Mouse (Mus musculus): ENCODE results near the gene Tenm4. TPM values are rescaled to one million over a fixed set of nuclear protein-coding genes. Genes with fewer than 3 reads are reported as not detected.
A peak's percentile ranks its signal among the peaks of the same experiment; 100 is the strongest.

The Tenm4 gene
- polyA plus RNA-seq, 1 experiment from 2014 or later, result 42.7 TPM

DNA sequence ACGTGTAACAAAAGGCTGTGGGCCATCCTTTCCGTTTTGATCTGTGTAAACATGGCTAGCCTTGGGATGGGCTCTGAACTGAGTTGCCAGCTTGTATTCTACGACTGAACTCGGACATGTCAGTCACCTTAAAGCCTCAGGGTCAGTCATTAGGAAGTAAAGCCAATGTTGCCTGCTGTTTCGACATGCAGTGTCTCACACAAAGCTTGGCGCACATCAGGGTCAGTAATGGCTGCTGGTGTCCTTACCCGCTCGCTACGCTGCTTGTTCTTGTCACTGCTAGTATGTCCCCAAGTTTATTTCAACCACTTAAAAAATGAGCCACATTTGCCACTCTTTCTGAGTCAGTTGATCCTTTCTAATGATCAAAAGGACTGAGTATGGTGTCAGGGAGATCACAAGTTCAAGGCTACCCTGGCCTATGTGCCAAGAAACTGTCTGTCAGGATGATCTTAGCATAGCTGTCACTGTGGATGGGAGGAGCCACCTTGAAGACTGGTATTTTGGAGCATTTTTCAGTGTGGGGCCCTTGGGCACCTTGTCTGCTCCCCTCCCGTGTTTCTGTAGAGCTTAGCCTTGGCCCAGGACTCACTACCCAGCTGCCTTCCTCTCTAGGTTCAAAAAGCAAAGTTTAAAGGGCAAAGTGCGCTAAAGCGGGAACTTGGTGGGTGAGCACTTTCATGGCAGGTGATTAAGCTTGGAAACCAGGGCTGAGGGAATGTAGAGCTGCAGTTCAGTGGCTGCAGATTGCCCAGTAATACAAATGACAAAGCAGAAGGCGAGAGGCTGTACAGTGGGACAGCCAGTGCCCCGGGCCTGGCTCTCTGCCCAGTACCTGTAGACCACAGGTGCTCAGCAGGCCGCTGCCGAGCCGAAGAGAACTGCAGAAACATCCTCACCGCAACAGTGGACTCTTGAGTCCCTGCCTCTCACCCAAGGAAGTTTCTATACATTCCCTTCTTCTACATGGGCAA, 718.3 kb downstream of the Tenm4 start:
- H3K36me3 ChIP-seq, result peaks cover 37% of the 10 kb centered on the region
- no peak overlapping the region for H3K9ac ChIP-seq
- no peak overlapping the region for H3K4me3 ChIP-seq (replicated peaks)
- H3K27ac ChIP-seq, result peak overlapping the region; percentile 14
- H3K9me3 ChIP-seq (replicated peaks), result no peaks in the 10 kb centered on the region
- no peaks in the 10 kb centered on the region for H3K27me3 ChIP-seq
- 84% methylated on average over 18 of the region's 18 CpGs for WGBS
- peak; percentile 64 for ATAC-seq (replicated peaks; ENCODE audit: low FRiP score)
- peaks cover 16% of the 10 kb centered on the region for H3K4me1 ChIP-seq
- no peak overlapping the region for H3K4me2 ChIP-seq

DNA sequence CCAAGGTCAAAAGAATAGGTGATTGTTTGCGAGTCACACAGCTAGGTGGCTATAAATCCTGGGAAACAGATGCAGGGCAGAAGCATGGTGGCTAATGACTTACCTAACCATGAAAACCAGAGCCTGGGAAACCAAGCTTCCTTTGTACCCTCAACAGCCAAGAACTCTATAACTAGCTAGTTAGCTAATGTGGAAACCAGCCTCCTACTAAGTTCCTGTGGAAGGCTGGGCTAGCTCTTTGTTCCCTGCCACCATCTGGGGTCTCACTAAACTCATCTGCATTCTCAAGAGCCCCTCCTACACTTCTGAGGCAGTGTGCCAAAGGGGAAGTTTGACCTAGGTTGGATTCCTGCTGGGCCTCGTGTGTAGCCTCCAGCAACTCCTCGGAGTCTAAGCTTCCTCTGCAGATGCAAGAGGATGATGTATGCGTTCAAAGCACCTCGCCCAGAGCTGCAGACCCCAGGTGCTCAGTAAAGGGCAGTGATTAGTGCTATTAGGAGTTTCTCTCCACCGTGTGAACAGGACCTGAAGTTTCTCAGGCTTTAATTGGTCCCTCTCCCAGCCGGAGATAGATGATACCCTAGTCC, 719.1 kb downstream of the Tenm4 start:
- Histone ChIP-seq H3K27me3 (no peaks in the 10 kb centered on the region), H3K36me3 (peaks cover 42% of the 10 kb centered on the region), H3K9me3 (replicated peaks) (no peaks in the 10 kb centered on the region), H3K4me2 (no peak overlapping the region), H3K4me1 (peaks cover 16% of the 10 kb centered on the region), H3K4me3 (replicated peaks) (no peak overlapping the region), H3K9ac (no peak overlapping the region), H3K27ac (peak overlapping the region; percentile 14)
- peak; percentile 46 for ATAC-seq (replicated peaks; ENCODE audit: low FRiP score)
- 22% methylated on average over 7 of the region's 7 CpGs for WGBS

DNA sequence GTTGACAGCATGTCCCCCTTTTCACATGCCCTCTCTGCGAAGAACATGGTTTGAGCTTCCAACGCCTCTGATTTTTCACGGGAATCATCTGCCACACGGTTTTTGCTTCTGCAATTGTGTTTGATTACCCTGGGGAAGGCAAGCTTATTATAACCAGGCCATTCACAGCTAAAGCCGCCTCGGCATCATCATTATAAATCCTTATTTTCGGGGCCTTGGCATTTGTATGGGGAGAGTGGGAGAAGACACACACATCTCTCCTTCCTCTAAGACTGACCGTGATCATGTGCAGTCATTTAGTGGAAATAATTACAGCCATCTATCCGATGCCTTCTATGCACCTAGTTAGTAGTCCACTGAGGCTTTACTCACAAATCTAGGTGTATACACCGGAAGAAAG, 719.9 kb downstream of the Tenm4 start:
- Histone ChIP-seq H3K4me1 (peaks cover 16% of the 10 kb centered on the region), H3K4me2 (no peak overlapping the region), H3K4me3 (replicated peaks) (no peak overlapping the region), H3K27ac (no peak overlapping the region), H3K27me3 (no peaks in the 10 kb centered on the region), H3K9me3 (replicated peaks) (no peaks in the 10 kb centered on the region), H3K36me3 (peaks cover 42% of the 10 kb centered on the region), H3K9ac (no peak overlapping the region)
- WGBS, result 88% methylated on average over 10 of the region's 10 CpGs
- ATAC-seq (replicated peaks; ENCODE audit: low FRiP score), result no peak

DNA sequence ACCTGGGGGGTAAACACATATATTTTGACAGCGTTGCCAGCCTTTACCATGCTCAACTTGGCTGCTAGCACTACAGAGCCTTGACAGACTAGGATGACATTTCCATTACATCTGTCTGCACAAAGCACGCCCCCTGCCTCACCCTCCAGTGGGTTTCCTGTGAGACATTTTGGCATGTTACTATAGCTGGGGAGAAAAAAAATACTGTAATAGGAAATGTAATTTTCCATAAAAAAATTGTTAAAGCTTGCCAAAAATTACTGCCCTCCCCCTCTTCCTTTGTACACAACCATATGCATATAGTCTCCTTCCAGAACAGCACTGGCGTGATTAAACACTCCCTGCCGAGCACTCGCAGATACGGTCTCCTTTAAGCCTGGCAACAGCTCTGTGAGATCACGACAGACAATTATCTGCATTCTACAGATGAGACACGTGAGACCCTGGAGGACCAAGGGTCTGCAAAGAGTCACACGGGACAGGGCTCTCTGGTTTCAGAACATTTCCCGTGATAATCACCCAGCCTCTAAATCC, 728.1 kb downstream of the Tenm4 start:
- peak; percentile 55; the same call in 1 of the 2 replicates for ATAC-seq (replicated peaks; ENCODE audit: low FRiP score)
- H3K4me1 ChIP-seq, result peaks cover 12% of the 10 kb centered on the region
- no peak overlapping the region for H3K4me2 ChIP-seq
- H3K36me3 ChIP-seq, result peaks cover 39% of the 10 kb centered on the region
- 36% methylated on average over 10 of the region's 10 CpGs for WGBS
- H3K27me3 ChIP-seq, result no peaks in the 10 kb centered on the region
- no peak overlapping the region for H3K4me3 ChIP-seq (replicated peaks)
- no peak overlapping the region for H3K9ac ChIP-seq
- H3K9me3 ChIP-seq (replicated peaks), result no peaks in the 10 kb centered on the region
- no peak overlapping the region for H3K27ac ChIP-seq

DNA sequence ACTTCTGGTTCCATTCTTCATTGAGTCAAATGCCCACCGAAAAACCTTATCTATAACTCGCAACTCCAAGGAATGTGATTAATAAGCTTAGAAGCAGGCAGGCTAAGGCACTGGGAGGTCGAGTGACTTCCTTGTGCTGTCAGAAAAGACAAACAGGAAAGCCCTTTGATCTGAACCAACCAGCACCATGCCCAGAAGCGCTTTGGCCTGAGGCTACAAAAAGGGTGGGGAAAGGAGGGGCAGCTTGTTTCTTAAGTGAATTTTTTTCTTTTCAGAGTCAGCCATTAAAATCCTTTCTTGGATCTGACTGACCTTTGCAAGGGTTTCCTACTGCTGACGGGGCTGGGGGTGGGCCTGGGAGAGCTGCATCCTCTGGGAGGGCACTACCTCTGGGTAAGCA, 731.1 kb downstream of the Tenm4 start:
- H3K27me3 ChIP-seq, result no peaks in the 10 kb centered on the region
- no peak overlapping the region for H3K4me3 ChIP-seq (replicated peaks)
- peaks cover 15% of the 10 kb centered on the region for H3K4me1 ChIP-seq
- H3K9me3 ChIP-seq (replicated peaks), result no peaks in the 10 kb centered on the region
- H3K36me3 ChIP-seq, result peaks cover 28% of the 10 kb centered on the region
- 36% methylated on average over 5 of the region's 5 CpGs for WGBS
- ATAC-seq (replicated peaks; ENCODE audit: low FRiP score), result no peak
- H3K4me2 ChIP-seq, result no peak overlapping the region
- no peak overlapping the region for H3K27ac ChIP-seq
- no peak overlapping the region for H3K9ac ChIP-seq

DNA sequence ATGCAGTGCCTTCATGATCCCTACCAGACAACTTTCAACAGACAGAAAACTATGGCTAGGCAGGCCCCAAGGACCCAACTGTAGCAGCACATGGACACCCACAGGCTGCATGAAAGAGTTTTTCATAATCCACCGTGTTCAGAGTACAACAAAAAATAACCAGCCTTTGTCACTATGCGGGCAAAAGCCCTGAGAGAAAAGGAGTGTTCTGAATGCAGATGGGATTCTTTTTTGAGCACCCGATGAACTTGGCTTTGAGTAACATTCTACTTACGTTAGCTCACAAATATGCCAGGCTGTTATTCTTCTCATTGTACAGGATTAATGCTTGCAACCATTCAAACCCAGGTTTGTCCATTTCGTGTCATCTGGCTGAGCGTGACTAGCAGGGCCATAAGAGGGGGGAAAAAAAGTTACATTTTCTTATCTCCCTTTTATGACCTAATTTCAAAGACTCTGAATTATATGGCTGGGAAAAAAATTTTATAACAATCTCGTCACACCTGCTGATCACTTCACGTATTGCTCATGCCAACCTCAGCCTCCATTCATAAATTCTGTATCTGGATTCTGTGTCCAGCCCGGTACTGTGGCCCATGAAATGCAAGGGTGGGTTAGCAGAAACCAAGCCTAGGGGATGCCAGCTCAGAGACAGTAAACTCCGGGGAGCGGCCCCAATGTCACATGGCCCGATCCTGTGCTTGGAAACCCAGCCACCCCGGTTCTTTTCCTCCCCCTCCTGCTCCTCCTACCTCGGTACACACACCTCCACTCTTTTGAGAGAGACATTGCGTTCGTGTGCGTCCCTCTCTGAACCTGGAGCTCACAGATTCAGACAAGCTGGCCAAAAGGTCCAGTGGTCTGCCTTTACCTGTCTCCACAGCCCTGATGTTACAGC, 732.3 kb downstream of the Tenm4 start:
- Histone ChIP-seq H3K4me2 (no peak overlapping the region), H3K9me3 (replicated peaks) (no peaks in the 10 kb centered on the region), H3K27me3 (no peaks in the 10 kb centered on the region), H3K4me3 (replicated peaks) (no peak overlapping the region), H3K27ac (no peak overlapping the region), H3K9ac (no peak overlapping the region), H3K4me1 (peaks cover 17% of the 10 kb centered on the region), H3K36me3 (peaks cover 29% of the 10 kb centered on the region)
- WGBS, result 91% methylated on average over 17 of the region's 17 CpGs
- ATAC-seq (replicated peaks; ENCODE audit: low FRiP score), result no peak

DNA sequence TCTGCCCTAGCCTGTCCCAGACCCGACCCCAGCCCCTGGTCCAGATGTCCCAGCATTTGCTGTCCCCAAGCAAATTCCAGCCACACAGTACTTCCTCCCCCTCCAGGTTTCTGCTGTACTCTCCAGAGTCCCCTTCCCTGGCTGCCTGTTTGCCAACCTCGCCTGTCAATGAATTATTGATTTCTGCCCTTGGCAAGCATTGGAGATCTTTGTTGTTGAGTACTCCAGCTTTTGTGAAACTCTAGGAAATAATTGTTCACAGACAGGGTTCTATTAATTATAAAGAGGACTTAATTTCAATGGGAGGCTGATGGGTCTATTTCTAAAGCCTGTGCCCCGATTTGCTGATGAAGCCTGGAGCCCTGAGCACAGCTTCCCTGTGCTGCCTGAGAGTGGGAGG, 733.4 kb downstream of the Tenm4 start:
- Histone ChIP-seq H3K4me1 (0 out of 2 replicates have a peak, but pooled peaks cover 12% of the 10 kb centered on the region), H3K4me2 (no peak overlapping the region), H3K27me3 (no peaks in the 10 kb centered on the region), H3K4me3 (replicated peaks) (no peak overlapping the region), H3K9me3 (replicated peaks) (no peaks in the 10 kb centered on the region), H3K27ac (no peak overlapping the region), H3K36me3 (peaks cover 29% of the 10 kb centered on the region), H3K9ac (no peak overlapping the region)
- 73% methylated on average over 3 of the region's 3 CpGs for WGBS
- ATAC-seq (replicated peaks; ENCODE audit: low FRiP score), result no peak

DNA sequence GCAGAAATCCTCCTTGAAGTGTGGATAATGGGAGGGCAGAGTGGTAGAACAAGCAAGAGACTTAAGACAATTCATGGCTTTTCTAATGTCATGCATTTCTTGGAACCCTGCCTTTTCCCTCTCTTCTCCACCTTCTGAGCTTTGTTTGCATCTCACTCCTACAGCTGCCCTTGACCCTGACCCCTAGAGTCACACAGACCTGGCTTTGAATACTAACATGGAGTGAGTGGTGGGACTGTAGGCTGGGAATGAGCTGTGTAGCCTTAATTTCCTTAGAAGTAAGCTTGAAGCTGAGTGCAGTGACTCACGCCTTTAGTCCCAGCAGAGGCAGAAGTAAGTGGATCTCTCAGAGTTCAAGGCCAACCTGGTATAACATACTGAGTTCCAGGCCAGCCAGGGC, 733.9 kb downstream of the Tenm4 start:
- ATAC-seq (replicated peaks; ENCODE audit: low FRiP score), result no peak
- Histone ChIP-seq H3K4me3 (replicated peaks) (no peak overlapping the region), H3K4me2 (no peak overlapping the region), H3K9ac (no peak overlapping the region), H3K36me3 (peaks cover 29% of the 10 kb centered on the region), H3K27ac (no peak overlapping the region), H3K27me3 (no peaks in the 10 kb centered on the region), H3K4me1 (0 out of 2 replicates have a peak, but pooled peaks cover 13% of the 10 kb centered on the region), H3K9me3 (replicated peaks) (no peaks in the 10 kb centered on the region)
- WGBS, result 73% methylated on average over 1 of the region's 1 CpGs

DNA sequence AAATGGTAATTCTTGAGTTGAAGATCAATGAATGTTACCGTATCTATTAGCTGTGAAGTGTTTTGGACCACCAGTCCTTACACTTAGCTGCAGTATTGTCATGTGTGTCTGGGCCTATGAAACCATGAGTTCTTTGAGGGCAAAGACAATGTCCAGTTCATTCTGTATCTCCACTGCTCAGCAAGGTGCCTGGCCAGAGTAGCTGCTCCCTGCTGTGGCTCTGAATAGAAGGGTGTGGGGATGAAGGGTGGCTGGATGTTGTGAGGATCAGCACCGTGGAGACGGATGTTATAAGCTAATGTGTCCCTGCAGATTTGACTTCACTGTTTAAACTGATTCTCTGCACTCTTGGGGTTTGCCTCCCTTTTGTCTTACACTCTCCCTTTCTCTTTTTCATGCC, 734.4 kb downstream of the Tenm4 start:
- Histone ChIP-seq H3K9me3 (replicated peaks) (no peaks in the 10 kb centered on the region), H3K9ac (no peak overlapping the region), H3K27ac (no peak overlapping the region), H3K36me3 (peaks cover 24% of the 10 kb centered on the region), H3K27me3 (no peaks in the 10 kb centered on the region), H3K4me3 (replicated peaks) (no peak overlapping the region), H3K4me2 (no peak overlapping the region), H3K4me1 (peaks cover 18% of the 10 kb centered on the region)
- ATAC-seq (replicated peaks; ENCODE audit: low FRiP score), result no peak
- WGBS, result 93% methylated on average over 3 of the region's 3 CpGs

DNA sequence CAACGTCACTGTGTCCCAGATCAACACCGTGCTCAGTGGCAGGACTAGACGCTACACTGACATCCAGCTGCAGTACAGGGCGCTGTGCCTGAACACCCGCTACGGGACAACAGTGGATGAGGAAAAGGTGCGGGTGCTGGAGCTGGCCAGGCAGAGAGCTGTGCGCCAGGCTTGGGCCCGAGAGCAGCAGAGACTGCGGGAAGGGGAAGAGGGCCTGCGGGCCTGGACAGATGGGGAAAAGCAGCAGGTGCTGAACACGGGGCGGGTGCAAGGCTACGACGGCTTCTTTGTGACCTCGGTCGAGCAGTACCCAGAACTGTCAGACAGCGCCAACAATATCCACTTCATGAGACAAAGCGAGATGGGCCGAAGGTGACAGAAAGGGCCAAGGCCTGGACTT, 735.2 kb downstream of the Tenm4 start:
- ATAC-seq (replicated peaks; ENCODE audit: low FRiP score), result no peak
- Histone ChIP-seq H3K27ac (no peak overlapping the region), H3K27me3 (no peaks in the 10 kb centered on the region), H3K36me3 (peaks cover 24% of the 10 kb centered on the region), H3K4me3 (replicated peaks) (no peak overlapping the region), H3K9me3 (replicated peaks) (no peaks in the 10 kb centered on the region), H3K4me2 (no peak overlapping the region), H3K4me1 (peaks cover 20% of the 10 kb centered on the region), H3K9ac (no peak overlapping the region)
- 92% methylated on average over 20 of the region's 20 CpGs for WGBS

DNA sequence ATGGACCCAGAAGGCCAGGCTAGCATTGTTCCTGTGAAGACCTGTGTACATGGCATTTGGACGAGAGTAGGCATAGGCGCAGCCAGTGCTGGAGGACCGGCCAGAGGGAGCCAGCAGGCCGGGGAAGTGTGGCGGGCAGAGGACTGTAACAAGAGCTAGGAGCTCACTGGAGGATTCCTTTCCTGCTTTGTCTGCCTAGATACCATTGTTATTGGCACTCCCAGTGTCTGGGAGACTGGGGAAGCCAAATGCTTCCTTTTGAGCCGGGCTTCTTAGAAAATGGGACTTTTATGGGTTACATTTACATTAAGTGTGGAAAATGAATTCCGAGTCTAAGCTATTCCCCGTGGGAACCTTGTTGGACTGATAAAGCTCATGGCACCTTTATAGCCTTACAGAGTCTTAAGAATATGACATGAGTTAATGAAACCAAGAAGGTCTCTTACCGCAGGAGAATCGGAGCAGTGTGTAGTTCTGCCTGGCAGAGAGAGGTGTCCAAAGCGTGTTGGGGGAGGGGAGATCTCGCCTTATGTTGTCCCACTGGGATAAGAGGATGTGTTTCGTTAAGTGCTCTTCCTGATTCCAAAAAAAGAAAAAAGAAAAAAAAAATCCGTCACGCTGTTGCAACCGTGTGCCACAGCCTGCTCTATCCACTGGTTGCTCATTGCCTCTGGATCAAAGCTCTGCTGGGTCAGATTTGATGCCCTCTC, 737.1 kb downstream of the Tenm4 start:
- H3K9me3 ChIP-seq (replicated peaks), result no peaks in the 10 kb centered on the region
- WGBS, result 80% methylated on average over 16 of the region's 16 CpGs

More for the DNA sequence above, 737.1 kb downstream of the Tenm4 start:
- H3K4me1 ChIP-seq, result peaks cover 15% of the 10 kb centered on the region
- H3K27ac ChIP-seq, result no peak overlapping the region
- no peak overlapping the region for H3K9ac ChIP-seq
- H3K36me3 ChIP-seq, result peaks cover 16% of the 10 kb centered on the region
- no peak for ATAC-seq (replicated peaks; ENCODE audit: low FRiP score)
- no peak overlapping the region for H3K4me2 ChIP-seq
- H3K27me3 ChIP-seq, result no peaks in the 10 kb centered on the region
- H3K4me3 ChIP-seq (replicated peaks), result no peak overlapping the region
